ENCODE assay signal across 8 mouse cellular contexts in genomic region chrX:139997740-139998690, GRCm38 (mm10). TPM values are rescaled to one million over a fixed set of nuclear protein-coding genes. Genes with fewer than 3 reads are reported as not detected.
A peak's percentile ranks its signal among the peaks of the same experiment; 100 is the strongest.
DNase-seq lines count a peak whose midpoint lies in the region; ATAC-seq lines count a peak whose summit lies in the region.

TSS of gene Rbm41 (minus strand) at chrX:139998595.

- H3K36me3 ChIP-seq in hindbrain, embryonic 14.5 days (replicated peaks; ENCODE audit: control insufficient read depth, insufficient read depth): peaks cover 5% of the 10 kb centered on the region; the same call in 1 of the 2 replicates

- H3K27me3 ChIP-seq in hindbrain, embryonic 14.5 days (ENCODE audit: control insufficient read depth, insufficient read depth, low read length): no peaks in the 10 kb centered on the region

- peak; percentile 100 for ATAC-seq in frontal cortex, adult (ENCODE audit: low TSS enrichment)
- ATAC-seq in hindbrain, embryonic 14.5 days (ENCODE audit: low FRiP score): peak; percentile 93

- peak; percentile 83 for DNase-seq in Muller cell, postnatal 12 days (ENCODE audit: inconsistent ontology term)
- peak; percentile 64 for DNase-seq in cerebellum, adult 9-10 months
- DNase-seq in hindbrain, embryonic 14.5 days (ENCODE audit: low spot score): peak; percentile 67
- DNase-seq in layer of hippocampus, postnatal 25 days (ENCODE audit: extremely low spot score in 1 of 2, low spot score in 1 of 2): peak; percentile 17 to 20
- peak; percentile 26 for DNase-seq in lung, postnatal 14 days
- DNase-seq in retina, adult 2 months (ENCODE audit: low read depth, low spot score): peak; percentile 20
- peak; percentile 26 to 49 for DNase-seq in thymus, postnatal 36 days

- H3K9ac ChIP-seq in hindbrain, embryonic 14.5 days: peak within 1 kb of the TSS; percentile 65

- peak within 1 kb of the TSS; percentile 57 for H3K4me2 ChIP-seq in hindbrain, embryonic 14.5 days (replicated peaks)

- peak within 1 kb of the TSS; percentile 54; the same call in 1 of the 2 replicates for H3K27ac ChIP-seq in hindbrain, embryonic 14.5 days

- 16% methylated on average over 25 of the region's 25 CpGs for WGBS in hindbrain, embryonic 14.5 days

- H3K4me3 ChIP-seq in hindbrain, embryonic 14.5 days (replicated peaks; ENCODE audit: low read length): peak within 1 kb of the TSS; percentile 56

- H3K4me1 ChIP-seq in hindbrain, embryonic 14.5 days (replicated peaks; ENCODE audit: control insufficient read depth, insufficient read depth, low read length): no peaks in the 10 kb centered on the region

- no peaks in the 10 kb centered on the region for H3K9me3 ChIP-seq in hindbrain, embryonic 14.5 days (ENCODE audit: control insufficient read depth, low read length)

RNA-seq across cellular contexts. Expression of gene Rbm41, which starts in this region (rescaled TPM):
- polyA plus RNA-seq in hindbrain, embryonic 14.5 days (2014; fragmentation: Nextera tagmentation; extraction: Ambion mirVana): 7.4 and 8.3 TPM in 2 replicates
- total RNA-seq in layer of hippocampus, postnatal 25 days (2021): 1 to 10 TPM; 7.3 to 8.6 TPM

Comparison
In these comparisons a context has a peak if more than half of its experiments do, and no peak if none do; other contexts are left out.
1. Peak in every context shown above with its lines: DNase-seq, ATAC-seq, H3K4me3 ChIP-seq and H3K27ac ChIP-seq.
2. DNase-seq: peak in every context shown above with its lines; median percentile 83 in Muller cell, postnatal 12 days; 67 in hindbrain, embryonic 14.5 days; 64 in cerebellum, adult 9-10 months; 38 in thymus, postnatal 36 days; 26 in lung, postnatal 14 days; 20 in retina, adult 2 months; 18 in layer of hippocampus, postnatal 25 days.